Mouse (Mus musculus) C2C12 (cell line): ENCODE results near the gene Matn1.

Source experiments
- CEBPB ChIP-seq: IDR thresholded peaks from one replicate; pipeline ENCODE4 v1.6.1; 2011; ENCODE audit warnings: low read depth, mild to moderate bottlenecking, control low read depth, moderate library complexity
- CTCF ChIP-seq: IDR thresholded peaks from one replicate; pipeline ENCODE4 v1.5.1; 2011; ENCODE audit not compliant: control insufficient read depth, insufficient read depth, insufficient read length
- FOSL1 ChIP-seq: IDR thresholded peaks from one replicate; pipeline ENCODE4 v1.8.0; 2011; ENCODE audit warnings: mild to moderate bottlenecking, low read length; ENCODE audit not compliant: poor library complexity, insufficient read depth, severe bottlenecking
- MAX ChIP-seq: IDR thresholded peaks from one replicate; pipeline ENCODE4 v1.6.1; 2011; ENCODE audit warnings: mild to moderate bottlenecking, control low read depth
- MYOD1 ChIP-seq: IDR thresholded peaks from one replicate; pipeline ENCODE4 v1.6.1; 2011; ENCODE audit warnings: low read depth; ENCODE audit not compliant: control insufficient read depth, insufficient read length
- MYOG ChIP-seq: IDR thresholded peaks from one replicate; pipeline ENCODE4 v1.6.1; 2011; ENCODE audit not compliant: control insufficient read depth, insufficient read length; ENCODE audit errors: extremely low read depth
- USF1 ChIP-seq: IDR thresholded peaks from one replicate; pipeline ENCODE4 v1.6.1; 2011; ENCODE audit warnings: low read depth, mild to moderate bottlenecking, control low read depth, moderate library complexity

GRCm38 (mm10) chr4:130960118-130960734 lies 16.0 kb downstream of the Matn1 start:
- TF ChIP-seq CTCF (peak; percentile 92), MYOD1 (no peak), USF1 (no peak), MYOG (no peak), MAX (no peak), FOSL1 (no peak), CEBPB (no peak)
